Mouse (Mus musculus) stomach, postnatal 0 days (tissue): ENCODE measurements around the gene Mpg. TPM values are rescaled to one million over a fixed set of nuclear protein-coding genes. Genes with fewer than 3 reads are reported as not detected.

Source experiments
- ATAC-seq: fragments of 200-750 bp; cut with Nextera tagmentation; 2 replicates; pipeline ENCODE4 v1.8.0; 2017; ENCODE audit not compliant: low FRiP score, low TSS enrichment
- DNase-seq: peaks from one replicate; pipeline ENCODE4 v3.0.0-alpha.2; 2016; ENCODE audit warnings: low spot score
- H3K27ac ChIP-seq: fragments of 300-500 bp; sonication (generic); replicated peaks from 2 replicates; pipeline ENCODE4 v1.5.1; 2014; ENCODE audit warnings: mild to moderate bottlenecking, control low read depth
- H3K27me3 ChIP-seq: fragments of 300-500 bp; sonication (generic); 2 replicates; pipeline ENCODE4 v1.6.1; 2014; ENCODE audit warnings: low read length; ENCODE audit not compliant: control insufficient read depth, insufficient read depth
- H3K36me3 ChIP-seq: fragments of 300-500 bp; sonication (generic); 2 replicates; pipeline ENCODE4 v1.6.1; 2014; ENCODE audit warnings: low read length, mixed read lengths; ENCODE audit not compliant: control insufficient read depth, insufficient read depth
- H3K4me1 ChIP-seq: fragments of 300-500 bp; sonication (generic); replicated peaks from 2 replicates; pipeline ENCODE4 v1.6.1; 2014; ENCODE audit warnings: antibody characterized with exemption; ENCODE audit not compliant: control insufficient read depth, insufficient read depth
- H3K4me2 ChIP-seq: fragments of 300-500 bp; sonication (generic); replicated peaks from 2 replicates; pipeline ENCODE4 v1.6.1; 2014; ENCODE audit warnings: low read depth, mild to moderate bottlenecking, control low read depth, moderate library complexity
- H3K4me3 ChIP-seq: fragments of 300-500 bp; sonication (generic); 2 replicates; pipeline ENCODE4 v1.5.1; 2014; ENCODE audit warnings: low read depth, low read length, control low read depth
- H3K9ac ChIP-seq: fragments of 300-500 bp; sonication (generic); 2 replicates; pipeline ENCODE4 v1.6.1; 2014; ENCODE audit warnings: mild to moderate bottlenecking, low read length, control low read depth, mixed read lengths
- H3K9me3 ChIP-seq: fragments of 300-500 bp; sonication (generic); 2 replicates; pipeline ENCODE4 v1.6.1; 2016; ENCODE audit warnings: low read length; ENCODE audit not compliant: control insufficient read depth
- CTCF ChIP-seq: IDR thresholded peaks from 2 replicates; pipeline ENCODE4 v1.5.1; 2016; ENCODE audit warnings: antibody characterized with exemption, low read depth, mild to moderate bottlenecking, moderate library complexity
- EP300 ChIP-seq: optimal IDR thresholded peaks from 2 replicates; pipeline ENCODE3; 2016; ENCODE audit warnings: antibody characterized with exemption
- WGBS: fragments of 180-500 bp; shearing (Covaris S2); extraction: QIAGEN DNeasy Blood & Tissue Kit; methylation state at CpG from one replicate; pipeline ENCODE4 v1.1.7; 2014; 5-methylcytosine and 5-hydroxymethylcytosine counted together
- polyA plus RNA-seq: library from polyadenylated mRNA; unstranded; fragments of >200 nt; fragmentation: Nextera tagmentation; extraction: Ambion mirVana; gene quantifications from 2 replicates; pipeline ENCODE4 v1.2.1, GENCODE M21; 2015

Mpg gene
- polyA plus RNA-seq, 1 experiment from 2014 or later = 19.9 TPM

- peaks cover 13% of the 10 kb centered on the region for H3K36me3 ChIP-seq
- no peaks in the 10 kb centered on the region for H3K27me3 ChIP-seq
- no peak overlapping the region for H3K9ac ChIP-seq
- H3K4me1 ChIP-seq = no peaks in the 10 kb centered on the region; the same call in 1 of the 2 replicates
- ATAC-seq (no peak), DNase-seq (no peak)
- H3K4me2 ChIP-seq = no peak overlapping the region
- H3K9me3 ChIP-seq = no peaks in the 10 kb centered on the region
- 72% methylated on average over 3 of the region's 3 CpGs for WGBS
- H3K27ac ChIP-seq = no peak overlapping the region
- no peak for TF ChIP-seq CTCF
- TF ChIP-seq EP300 = no peak
- H3K4me3 ChIP-seq = no peak overlapping the region
Observed at GRCm38 (mm10) chr11:32248350-32248749, 22.0 kb downstream of the Mpg start.

DNA sequence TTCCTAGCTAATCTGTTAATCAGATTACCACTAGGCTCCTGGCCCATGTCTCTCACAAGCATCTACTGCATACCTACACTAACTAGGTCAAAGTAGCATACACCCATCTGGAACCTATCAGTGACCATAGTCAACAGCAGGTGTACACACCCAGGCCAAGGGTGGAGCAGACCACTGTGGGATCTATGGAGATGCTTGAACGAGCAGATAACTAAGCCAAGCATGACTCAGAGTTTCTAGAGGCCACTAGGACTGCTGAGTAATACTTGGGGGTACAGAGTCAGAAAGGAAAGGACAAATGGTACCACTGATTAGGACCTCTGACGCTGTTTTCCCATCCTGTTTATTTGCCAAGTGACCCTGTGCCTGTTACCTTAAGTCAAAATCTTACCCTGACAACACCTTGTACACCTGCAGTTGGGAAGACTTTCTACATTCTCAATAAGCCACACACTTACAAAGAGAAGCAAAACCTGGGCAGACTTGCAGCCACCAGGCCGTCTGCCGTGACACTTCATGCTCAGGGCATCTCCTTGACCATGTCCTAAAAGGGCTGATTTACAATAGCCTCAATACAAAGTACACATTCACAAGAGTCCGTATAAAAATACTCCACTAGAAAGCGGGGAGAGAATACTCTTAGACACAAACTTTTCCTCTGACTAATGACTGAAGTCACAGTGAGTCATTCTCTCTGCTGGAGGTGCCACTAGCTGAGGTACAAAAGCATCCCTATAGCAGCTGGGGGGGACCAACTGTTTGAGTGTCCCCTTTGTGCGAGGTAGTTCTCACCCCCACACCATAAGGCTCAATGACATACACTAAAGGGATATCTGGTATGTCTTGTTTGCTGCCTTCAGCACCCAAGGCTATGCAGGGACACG is 24.8 kb downstream of the Mpg start:
- Histone ChIP-seq H3K4me2 (no peak overlapping the region), H3K9me3 (no peaks in the 10 kb centered on the region), H3K4me1 (no peaks in the 10 kb centered on the region; the same call in 1 of the 2 replicates), H3K9ac (no peak overlapping the region), H3K27ac (no peak overlapping the region), H3K36me3 (peaks cover 8% of the 10 kb centered on the region), H3K4me3 (no peak overlapping the region), H3K27me3 (no peaks in the 10 kb centered on the region)
- ATAC-seq = peak; percentile 94
- TF ChIP-seq EP300 (no peak), CTCF (no peak)
- 83% methylated on average over 8 of the region's 8 CpGs for WGBS
- peak; percentile 42 for DNase-seq

- ATAC-seq = no peak
- 95% methylated on average over 1 of the region's 1 CpGs for WGBS
- H3K9ac ChIP-seq = no peak overlapping the region
- H3K4me1 ChIP-seq = no peaks in the 10 kb centered on the region; the same call in 1 of the 2 replicates
- peaks cover 3% of the 10 kb centered on the region; the same call in 1 of the 2 replicates for H3K36me3 ChIP-seq
- no peak overlapping the region for H3K4me2 ChIP-seq
- no peak overlapping the region for H3K4me3 ChIP-seq
- TF ChIP-seq CTCF = no peak
- no peak for TF ChIP-seq EP300
- DNase-seq = no peak
- H3K27ac ChIP-seq = no peak overlapping the region
- no peaks in the 10 kb centered on the region for H3K27me3 ChIP-seq
- H3K9me3 ChIP-seq = no peaks in the 10 kb centered on the region
Observed at GRCm38 (mm10) chr11:32253121-32253520, 26.8 kb downstream of the Mpg start.

GRCm38 (mm10) chr11:32256146-32256545 is 29.8 kb downstream of the Mpg start:
- Histone ChIP-seq H3K27ac (no peak overlapping the region), H3K4me1 (no peaks in the 10 kb centered on the region), H3K4me3 (no peak overlapping the region), H3K27me3 (no peaks in the 10 kb centered on the region), H3K9ac (no peak overlapping the region), H3K4me2 (no peak overlapping the region), H3K36me3 (peaks cover 6% of the 10 kb centered on the region; the same call in 1 of the 2 replicates), H3K9me3 (no peaks in the 10 kb centered on the region)
- TF ChIP-seq CTCF = no peak
- TF ChIP-seq EP300 = no peak
- DNase-seq = no peak
- no peak for ATAC-seq
- 94% methylated on average over 1 of the region's 1 CpGs for WGBS

DNA sequence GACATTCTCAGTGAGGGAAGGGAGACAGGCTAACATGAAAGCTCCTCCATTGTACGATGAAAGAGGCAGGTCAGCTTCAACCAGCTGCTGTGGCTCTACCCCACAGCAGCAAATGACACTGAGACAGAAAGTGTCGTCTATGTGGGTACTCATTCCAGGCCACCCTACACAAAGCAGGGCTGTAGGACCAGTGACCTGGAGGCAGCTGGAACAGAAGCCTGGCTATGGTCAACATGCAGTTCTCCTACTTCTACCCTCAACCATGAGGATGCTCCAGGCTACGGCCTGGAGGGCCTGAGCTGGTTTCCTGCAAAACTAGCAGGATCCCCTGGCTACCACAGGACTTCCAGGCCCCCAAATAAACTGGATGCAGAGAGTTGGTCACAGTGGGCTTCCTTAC is 30.3 kb downstream of the Mpg start:
- ATAC-seq (no peak), DNase-seq (no peak)
- TF ChIP-seq EP300 (no peak), CTCF (no peak)
- no peaks in the 10 kb centered on the region for H3K27me3 ChIP-seq
- no peak overlapping the region for H3K9ac ChIP-seq
- no peak overlapping the region for H3K4me2 ChIP-seq
- H3K4me3 ChIP-seq = no peak overlapping the region
- H3K4me1 ChIP-seq = no peaks in the 10 kb centered on the region
- H3K9me3 ChIP-seq = no peaks in the 10 kb centered on the region
- H3K27ac ChIP-seq = no peak overlapping the region
- 91% methylated on average over 3 of the region's 3 CpGs for WGBS
- H3K36me3 ChIP-seq = peaks cover 6% of the 10 kb centered on the region; the same call in 1 of the 2 replicates
